Mouse (Mus musculus): ENCODE measurements around the gene Zfr2.

- TF ChIP-seq CTCF (IDR thresholded peaks at IDR 0.05; ENCODE audit: control insufficient read depth, insufficient read depth, insufficient read length) (peak; percentile 77), MAX (IDR thresholded peaks at IDR 0.05) (no peak), MYOD1 (IDR thresholded peaks at IDR 0.05; ENCODE audit: control insufficient read depth, insufficient read length, low read depth) (no peak), USF1 (IDR thresholded peaks at IDR 0.05; ENCODE audit: low read depth) (no peak)
These were observed 15.0 kb upstream of the Zfr2 start for GRCm38 (mm10) chr10:81217964-81218363.
